Mouse (Mus musculus) myocyte (in vitro differentiated cells): ENCODE results near the gene Gm5868. TPM values are rescaled to one million over a fixed set of nuclear protein-coding genes. Genes with fewer than 3 reads are reported as not detected.

Experiments
- H3K27me3 ChIP-seq: one replicate; pipeline ENCODE4 v1.6.1; 2011; ENCODE audit not compliant: control insufficient read depth, insufficient read depth, insufficient read length
- H3K36me3 ChIP-seq: one replicate; pipeline ENCODE4 v1.6.1; 2011; ENCODE audit not compliant: control insufficient read depth, insufficient read depth
- H3K4me2 ChIP-seq: one replicate; pipeline ENCODE4 v1.6.1; 2011; ENCODE audit warnings: low read depth, control low read depth
- H3K4me3 ChIP-seq: one replicate; pipeline ENCODE4 v1.5.1; 2011; ENCODE audit warnings: mild to moderate bottlenecking, control low read depth, moderate library complexity
- H3K79me2 ChIP-seq: one replicate; pipeline ENCODE4 v1.6.1; 2011; ENCODE audit not compliant: control insufficient read depth, insufficient read depth
- H3ac ChIP-seq: one replicate; pipeline ENCODE4 v1.6.1; 2011; ENCODE audit not compliant: control insufficient read depth, insufficient read length
- CEBPB ChIP-seq: IDR thresholded peaks from 2 replicates; pipeline ENCODE4 v1.6.1; 2011; ENCODE audit warnings: mild to moderate bottlenecking, moderate library complexity; ENCODE audit not compliant: poor library complexity, insufficient read depth, severe bottlenecking
- E2F4 ChIP-seq: IDR thresholded peaks from one replicate; pipeline ENCODE4 v1.6.1; 2011; ENCODE audit warnings: mild to moderate bottlenecking, control low read depth, moderate library complexity; ENCODE audit not compliant: insufficient read depth
- MAX ChIP-seq: IDR thresholded peaks from one replicate; pipeline ENCODE4 v1.6.1; 2011; ENCODE audit warnings: low read depth, mild to moderate bottlenecking, control low read depth
- MYOD1 ChIP-seq, 3 experiments: IDR thresholded peaks; one replicate each; pipeline ENCODE4 v1.6.1; 2011; ENCODE audit warnings: control low read depth in 2 of 3, low read depth in 2 of 3, mild to moderate bottlenecking in 2 of 3, moderate library complexity in 1 of 3; ENCODE audit not compliant: insufficient read length in 2 of 3, control insufficient read depth in 1 of 3
- MYOG ChIP-seq, 3 experiments: IDR thresholded peaks; one replicate each; pipeline ENCODE4 v1.6.1; 2011; ENCODE audit warnings: control low read depth in 2 of 3, low read depth in 2 of 3, mild to moderate bottlenecking in 2 of 3; ENCODE audit not compliant: insufficient read length in 2 of 3, control insufficient read depth in 1 of 3, insufficient read depth in 1 of 3
- POLR2A ChIP-seq: IDR thresholded peaks from one replicate; pipeline ENCODE4 v1.6.1; 2011; ENCODE audit warnings: low read depth, mild to moderate bottlenecking, control low read depth, moderate library complexity; ENCODE audit not compliant: insufficient read length
- POLR2AphosphoS2 ChIP-seq: IDR thresholded peaks from one replicate; pipeline ENCODE4 v1.6.1; 2011; ENCODE audit warnings: low read depth, control low read depth; ENCODE audit not compliant: insufficient read length
- REST ChIP-seq: IDR thresholded peaks from one replicate; pipeline ENCODE4 v1.6.1; 2011; ENCODE audit warnings: mild to moderate bottlenecking, control low read depth, moderate library complexity; ENCODE audit not compliant: insufficient read depth, insufficient read length
- SRF ChIP-seq: IDR thresholded peaks from one replicate; pipeline ENCODE4 v1.6.1; 2011; ENCODE audit warnings: low read depth; ENCODE audit not compliant: control insufficient read depth, insufficient read length
- TCF12 ChIP-seq: IDR thresholded peaks from one replicate; pipeline ENCODE4 v1.6.1; 2011; ENCODE audit warnings: mild to moderate bottlenecking, control low read depth; ENCODE audit not compliant: poor library complexity, insufficient read depth, severe bottlenecking
- TCF3 ChIP-seq: IDR thresholded peaks from one replicate; pipeline ENCODE4 v1.6.1; 2011; ENCODE audit warnings: low read depth, control low read depth; ENCODE audit not compliant: insufficient read length
- USF1 ChIP-seq: IDR thresholded peaks from one replicate; pipeline ENCODE4 v1.6.1; 2011; ENCODE audit warnings: low read depth, mild to moderate bottlenecking, control low read depth, moderate library complexity
- polyA plus RNA-seq: library from polyadenylated mRNA; unstranded; fragments of >200 nt; fragmentation: generic; extraction: Trizol; gene quantifications from one replicate; pipeline ENCODE4 v1.2.1, GENCODE M21; 2012; ENCODE audit warnings: missing spikeins

The Gm5868 gene
- polyA plus RNA-seq, 1 experiment: not detected

DNA sequence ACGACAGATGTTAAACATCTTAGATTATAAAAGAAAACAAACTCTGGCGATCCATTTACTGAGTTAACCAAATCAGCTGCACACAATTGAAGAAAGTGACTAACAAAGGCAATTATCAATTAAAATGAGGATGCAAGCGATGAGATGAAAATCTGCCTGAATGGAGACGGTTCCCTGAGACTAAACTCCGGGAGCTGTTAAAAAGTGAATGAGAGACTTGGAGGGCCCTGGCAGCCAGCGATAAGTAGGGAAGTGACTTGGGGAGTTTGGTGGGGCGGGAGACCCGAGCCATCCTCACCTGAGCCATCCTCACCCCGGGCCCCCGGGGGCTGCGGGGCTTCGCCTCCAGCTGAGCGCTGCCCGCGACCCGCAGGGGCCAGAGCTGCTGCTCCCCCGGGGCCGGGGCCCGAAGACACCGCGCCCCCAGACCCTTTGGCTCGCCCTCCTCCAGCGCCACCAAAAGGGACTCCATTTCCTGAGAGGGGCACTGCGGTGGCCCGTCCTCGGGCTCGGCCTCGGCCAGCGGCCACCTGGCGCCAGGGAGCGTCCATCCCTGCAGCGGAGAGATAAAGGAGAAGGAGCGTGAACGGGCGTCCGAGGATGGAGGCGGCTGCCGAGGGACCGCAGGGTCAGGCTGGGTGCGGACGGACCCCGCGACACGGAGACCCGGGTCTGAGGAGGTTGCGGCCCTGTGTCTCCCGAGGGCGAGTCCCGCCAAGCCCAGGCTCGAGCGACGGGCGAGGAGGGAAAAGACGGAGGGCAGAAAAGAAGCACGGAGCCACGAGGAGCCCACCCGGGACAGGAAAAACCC, 28.4 kb downstream of the Gm5868 start:
- peaks cover 6% of the 10 kb centered on the region for H3K36me3 ChIP-seq
- peak overlapping the region; percentile 64 for H3K4me3 ChIP-seq
- TF ChIP-seq TCF12 (no peak), MYOD1 (IDR thresholded peaks at IDR 0.05; ENCODE audit: control insufficient read depth in 1 of 3, insufficient read length in 2 of 3, low read depth in 2 of 3) (peak in 1 of 3 experiments; percentile 9)
- H3ac ChIP-seq: peak overlapping the region; percentile 58
- H3K79me2 ChIP-seq: peaks cover 27% of the 10 kb centered on the region
- no peaks in the 10 kb centered on the region for H3K27me3 ChIP-seq
- H3K4me2 ChIP-seq: peak overlapping the region; percentile 64

GRCm38 (mm10) chr5:72556245-72556644, 31.1 kb downstream of the Gm5868 start:
- peaks cover 13% of the 10 kb centered on the region for H3K36me3 ChIP-seq
- H3K4me3 ChIP-seq: no peak overlapping the region
- no peak for TF ChIP-seq SRF
- TF ChIP-seq MAX: no peak
- TF ChIP-seq TCF3: no peak
- no peak for TF ChIP-seq MYOD1 (IDR thresholded peaks at IDR 0.05; ENCODE audit: control insufficient read depth in 1 of 3, insufficient read length in 2 of 3, low read depth in 2 of 3)
- TF ChIP-seq USF1: no peak
- no peak for TF ChIP-seq POLR2A
- TF ChIP-seq MYOG (IDR thresholded peaks at IDR 0.05; ENCODE audit: control insufficient read depth in 1 of 3, insufficient read depth in 1 of 3, insufficient read length in 2 of 3, low read depth in 2 of 3): no peak
- no peak for TF ChIP-seq POLR2AphosphoS2
- TF ChIP-seq TCF12: no peak
- no peak for TF ChIP-seq E2F4
- TF ChIP-seq REST: no peak
- TF ChIP-seq CEBPB: no peak
- H3ac ChIP-seq: no peak overlapping the region
- no peaks in the 10 kb centered on the region for H3K27me3 ChIP-seq
- H3K4me2 ChIP-seq: no peak overlapping the region
- H3K79me2 ChIP-seq: peaks cover 28% of the 10 kb centered on the region

DNA sequence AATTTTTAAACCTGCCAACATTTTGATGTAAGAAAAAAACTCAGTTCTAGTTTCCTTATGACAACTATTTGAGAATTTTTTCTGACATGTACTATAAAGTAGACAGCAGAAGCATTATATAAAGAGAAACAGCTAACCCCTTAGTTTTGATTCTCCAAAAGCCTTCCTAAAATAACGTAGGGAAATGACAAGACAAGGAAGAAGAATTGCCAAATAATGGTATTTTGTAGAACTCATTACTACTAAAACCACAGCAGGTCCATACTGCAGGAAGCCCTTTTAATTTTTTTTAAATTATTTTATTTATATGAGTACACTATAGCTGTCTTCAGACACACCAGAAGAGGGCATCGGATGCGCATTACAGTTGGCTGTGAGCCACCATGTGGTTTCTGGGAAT, 36.1 kb downstream of the Gm5868 start:
- Histone ChIP-seq H3ac (no peak overlapping the region), H3K36me3 (peaks cover 28% of the 10 kb centered on the region), H3K27me3 (no peaks in the 10 kb centered on the region), H3K4me2 (no peak overlapping the region), H3K4me3 (no peak overlapping the region), H3K79me2 (peaks cover 10% of the 10 kb centered on the region)
- TF ChIP-seq TCF3 (no peak), MAX (no peak), POLR2AphosphoS2 (no peak), MYOD1 (IDR thresholded peaks at IDR 0.05; ENCODE audit: control insufficient read depth in 1 of 3, insufficient read length in 2 of 3, low read depth in 2 of 3) (no peak), MYOG (IDR thresholded peaks at IDR 0.05; ENCODE audit: control insufficient read depth in 1 of 3, insufficient read depth in 1 of 3, insufficient read length in 2 of 3, low read depth in 2 of 3) (no peak), POLR2A (no peak), SRF (no peak), REST (no peak), E2F4 (no peak), CEBPB (no peak), TCF12 (no peak), USF1 (no peak)

Other genes with a start within 250 kb of the Gm5868 start
- not detected for gene Corin, start 83.1 kb downstream of the Gm5868 start, polyA plus RNA-seq
- 6.9 TPM for gene Nfxl1, start 27.9 kb downstream of the Gm5868 start, polyA plus RNA-seq
- gene Zar1, start 6.3 kb downstream of the Gm5868 start, polyA plus RNA-seq: not detected
- gene Cnga1, start 56.7 kb upstream of the Gm5868 start, polyA plus RNA-seq: not detected
- gene Nipal1, start 60.2 kb upstream of the Gm5868 start, polyA plus RNA-seq: 0.07 TPM
- gene Txk, start 165.2 kb upstream of the Gm5868 start, polyA plus RNA-seq: 0.01 TPM